Mouse (Mus musculus) embryo, embryonic 11 days (tissue): ENCODE results near the gene Ice2.

Experiments used
- DNase-seq: peaks from one replicate; pipeline ENCODE4 v3.0.0-alpha.2; 2015

The Ice2 gene

GRCm38 (mm10) chr9:69397760-69398452 is at the start of gene Ice2:
Gene Ice2 (plus strand): TSS chr9:69397906.
- peak; percentile 91 for DNase-seq

- DNase-seq, result no peak
These were observed 48.2 kb upstream of the Ice2 start for GRCm38 (mm10) chr9:69349537-69349936.

- no peak for DNase-seq
These were observed 43.5 kb upstream of the Ice2 start for GRCm38 (mm10) chr9:69354228-69354627.

GRCm38 (mm10) chr9:69357834-69358233 is 39.9 kb upstream of the Ice2 start:
- peak; percentile 75 for DNase-seq

GRCm38 (mm10) chr9:69358797-69359196 is 38.9 kb upstream of the Ice2 start:
- DNase-seq, result no peak

- DNase-seq, result no peak
These were observed 35.7 kb upstream of the Ice2 start for GRCm38 (mm10) chr9:69361951-69362445.

GRCm38 (mm10) chr9:69362766-69363165 is 34.9 kb upstream of the Ice2 start:
- DNase-seq, result no peak

GRCm38 (mm10) chr9:69364117-69364516 is 33.6 kb upstream of the Ice2 start:
- peak; percentile 21 for DNase-seq

- DNase-seq, result no peak
These were observed 30.7 kb upstream of the Ice2 start for GRCm38 (mm10) chr9:69367055-69367454.

GRCm38 (mm10) chr9:69368071-69368470 is 29.6 kb upstream of the Ice2 start:
- peak; percentile 48 for DNase-seq

GRCm38 (mm10) chr9:69371046-69371724 is 26.5 kb upstream of the Ice2 start:
- DNase-seq, result no peak

GRCm38 (mm10) chr9:69372871-69373270 is 24.8 kb upstream of the Ice2 start:
- no peak for DNase-seq

- DNase-seq, result peak; percentile 19
These were observed 20.6 kb upstream of the Ice2 start for GRCm38 (mm10) chr9:69376982-69377653.

GRCm38 (mm10) chr9:69377654-69378045 is 20.1 kb upstream of the Ice2 start:
- no peak for DNase-seq

GRCm38 (mm10) chr9:69380546-69380945 is 17.2 kb upstream of the Ice2 start:
- DNase-seq, result no peak

- peak; percentile 23 for DNase-seq
These were observed 16.0 kb upstream of the Ice2 start for GRCm38 (mm10) chr9:69381741-69382140.

- DNase-seq, result no peak
These were observed 13.2 kb upstream of the Ice2 start for GRCm38 (mm10) chr9:69384475-69384874.

GRCm38 (mm10) chr9:69384905-69385304 is 12.8 kb upstream of the Ice2 start:
- no peak for DNase-seq

- no peak for DNase-seq
These were observed 10.4 kb upstream of the Ice2 start for GRCm38 (mm10) chr9:69387296-69387695.

- DNase-seq, result no peak
These were observed 7.1 kb upstream of the Ice2 start for GRCm38 (mm10) chr9:69390631-69391030.

- DNase-seq, result no peak
These were observed 3.5 kb upstream of the Ice2 start for GRCm38 (mm10) chr9:69394234-69394633.

- DNase-seq, result no peak
These were observed 310 bp upstream of the Ice2 start for GRCm38 (mm10) chr9:69397432-69397759.

GRCm38 (mm10) chr9:69398453-69398850 is 746 bp downstream of the Ice2 start:
- DNase-seq, result no peak

GRCm38 (mm10) chr9:69404671-69405070 is 7.0 kb downstream of the Ice2 start:
- no peak for DNase-seq
